Mouse (Mus musculus) hindbrain, postnatal 0 days (tissue): Measurements from ENCODE around the gene Zranb3. TPM values are rescaled to one million over a fixed set of nuclear protein-coding genes. Genes with fewer than 3 reads are reported as not detected.
"Not testable (repeated sequence)": the region's sequence is repeated elsewhere in the genome, so short reads cannot be mapped to it uniquely, and the experiment has no call there.

Experiments used
- ATAC-seq: fragments of 200-750 bp; cut with Nextera tagmentation; 2 replicates; pipeline ENCODE4 v1.8.0; 2017; ENCODE audit warnings: mild to moderate bottlenecking, moderate TSS enrichment, moderate library complexity
- DNase-seq: peaks from one replicate; pipeline ENCODE4 v3.0.0-alpha.2; 2015; ENCODE audit warnings: low spot score
- H3K27ac ChIP-seq: fragments of 300-500 bp; sonication (generic); 2 replicates; pipeline ENCODE4 v1.5.1; 2014; ENCODE audit warnings: mild to moderate bottlenecking
- H3K27me3 ChIP-seq: fragments of 300-500 bp; sonication (generic); 2 replicates; pipeline ENCODE4 v1.6.1; 2014; ENCODE audit warnings: low read length, mixed read lengths; ENCODE audit not compliant: insufficient read depth
- H3K36me3 ChIP-seq: fragments of 300-500 bp; sonication (generic); 2 replicates; pipeline ENCODE4 v1.6.1; 2014; ENCODE audit warnings: low read length, mixed read lengths; ENCODE audit not compliant: insufficient read depth
- H3K4me1 ChIP-seq: fragments of 300-500 bp; sonication (generic); 2 replicates; pipeline ENCODE4 v1.6.1; 2014; ENCODE audit warnings: antibody characterized with exemption, low read length, mixed read lengths; ENCODE audit not compliant: insufficient read depth
- H3K4me2 ChIP-seq: fragments of 300-500 bp; sonication (generic); 2 replicates; pipeline ENCODE4 v1.6.1; 2014; ENCODE audit warnings: low read depth, mild to moderate bottlenecking, low read length, moderate library complexity, mixed read lengths
- H3K4me3 ChIP-seq: fragments of 300-500 bp; sonication (generic); 2 replicates; pipeline ENCODE4 v1.5.1; 2014; ENCODE audit warnings: low read length
- H3K9ac ChIP-seq: fragments of 300-500 bp; sonication (generic); replicated peaks from 2 replicates; pipeline ENCODE4 v1.6.1; 2014; ENCODE audit warnings: mild to moderate bottlenecking, low read length, moderate library complexity, mixed read lengths
- H3K9me3 ChIP-seq: fragments of 300-500 bp; sonication (generic); 2 replicates; pipeline ENCODE4 v1.6.1; 2016; ENCODE audit warnings: low read length, mixed read lengths
- CTCF ChIP-seq: IDR thresholded peaks from 2 replicates; pipeline ENCODE4 v1.5.1; 2016; ENCODE audit warnings: antibody characterized with exemption, control low read depth, low read depth
- WGBS: fragments of 180-500 bp; shearing (Covaris S2); extraction: QIAGEN DNeasy Blood & Tissue Kit; methylation state at CpG from one replicate; pipeline ENCODE4 v1.1.7; 2014; 5-methylcytosine and 5-hydroxymethylcytosine counted together
- polyA plus RNA-seq: library from polyadenylated mRNA; unstranded; fragments of >200 nt; fragmentation: Nextera tagmentation; extraction: Ambion mirVana; gene quantifications from 2 replicates; pipeline ENCODE4 v1.2.1, GENCODE M21; 2015
- total RNA-seq: library from RNA; depleted of rRNA; stranded (reverse); fragments of >200 nt; gene quantifications from 2 replicates; pipeline ENCODE4 v1.2.3, GENCODE M21; 2014; rRNA removed

Zranb3 gene
- total RNA-seq, result 8.9 and 10.3 TPM in 2 replicates
- 3.4 and 3.8 TPM in 2 replicates for polyA plus RNA-seq

DNA sequence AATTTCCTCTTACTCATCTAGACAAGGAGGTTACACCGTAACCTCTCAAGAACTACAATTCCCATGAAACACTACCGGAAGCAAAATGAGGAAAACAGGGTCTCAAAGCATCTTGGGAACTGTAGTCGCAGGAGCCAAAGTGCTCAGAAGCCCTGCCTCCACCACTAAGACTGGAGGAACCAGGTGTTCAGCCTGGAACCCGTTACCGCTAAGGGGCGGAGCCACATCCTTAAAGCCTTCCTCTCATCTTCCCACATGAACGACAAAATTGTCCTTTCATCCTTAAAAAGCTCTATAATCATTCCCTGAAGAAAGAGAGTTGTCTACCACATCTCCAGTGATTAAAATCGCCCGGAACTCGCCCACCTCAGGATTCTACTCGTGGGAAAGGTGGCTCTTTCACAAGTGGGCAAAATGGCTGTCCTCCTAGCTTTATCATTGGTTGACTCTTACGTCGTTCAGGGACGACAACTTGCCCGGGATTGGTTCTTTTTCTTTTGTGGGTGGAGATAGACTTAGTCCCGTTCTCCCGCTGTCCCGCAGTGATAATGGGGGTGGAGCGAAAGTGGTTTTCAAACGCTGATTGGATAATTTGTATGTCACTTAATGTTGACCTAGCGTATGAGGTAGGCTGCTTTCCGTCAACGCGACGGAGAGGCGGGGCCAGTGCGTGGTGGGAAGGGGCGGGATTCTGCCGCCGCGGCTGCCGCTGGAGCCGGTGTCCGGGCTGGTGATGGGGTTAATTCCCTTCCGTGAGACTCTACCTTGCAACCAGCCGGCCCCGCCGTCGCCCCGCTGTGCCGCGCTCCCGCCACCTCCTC lies at the start of gene Zranb3, which contains the start of gene R3hdm1:
TSS of gene Zranb3 (minus strand) at position 407 of the 821 bp plus-strand sequence.
TSS of gene R3hdm1 (plus strand) at position 661 of the 821 bp plus-strand sequence.
- DNase-seq, result peak; percentile 99
- no peaks in the 10 kb centered on the region for H3K27me3 ChIP-seq
- peak within 1 kb of the TSS; percentile 94 for H3K9ac ChIP-seq
- H3K9me3 ChIP-seq, result no peaks in the 10 kb centered on the region
- H3K4me3 ChIP-seq, result peak within 1 kb of the TSS; percentile 97
- no peak for TF ChIP-seq CTCF
- H3K4me1 ChIP-seq, result no peaks in the 10 kb centered on the region; the same call in 1 of the 2 replicates
- H3K36me3 ChIP-seq, result no peaks in the 10 kb centered on the region
- under 1% methylated on average over 43 of the region's 43 CpGs for WGBS
- peak within 1 kb of the TSS; percentile 85 for H3K4me2 ChIP-seq
- peak; percentile 98 for ATAC-seq
- peak within 1 kb of the TSS; percentile 93 for H3K27ac ChIP-seq

- Histone ChIP-seq H3K4me2 (no peak overlapping the region), H3K27me3 (no peaks in the 10 kb centered on the region), H3K4me3 (no peak overlapping the region), H3K9ac (no peak overlapping the region), H3K4me1 (no peaks in the 10 kb centered on the region), H3K9me3 (no peaks in the 10 kb centered on the region), H3K27ac (no peak overlapping the region), H3K36me3 (no peaks in the 10 kb centered on the region)
- no peak for DNase-seq
- no peak for ATAC-seq
- no peak for TF ChIP-seq CTCF
Measured at GRCm38 (mm10) chr1:128141737-128142136, 38.9 kb upstream of the Zranb3 start.

DNA sequence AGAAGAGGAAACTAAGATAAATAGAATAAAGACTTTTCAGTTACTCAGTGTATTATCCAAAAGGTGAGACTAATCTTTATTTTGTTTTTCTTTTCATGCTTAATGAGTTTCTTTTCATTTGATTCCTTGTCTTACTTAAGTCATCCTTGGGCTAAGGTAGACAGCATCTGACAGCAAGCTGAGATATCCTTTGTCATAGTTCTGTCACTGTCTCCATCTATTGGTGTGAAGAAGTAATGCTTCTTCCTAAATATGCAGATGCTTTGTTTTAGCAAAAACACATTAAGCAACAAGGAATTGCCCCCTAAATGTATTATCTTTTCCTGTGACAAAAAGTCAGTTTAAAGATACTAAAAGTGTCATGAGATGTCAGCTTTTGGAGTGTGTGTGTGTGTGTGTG lies 38.2 kb upstream of the Zranb3 start:
- Histone ChIP-seq H3K9ac (no peak overlapping the region), H3K27ac (no peak overlapping the region), H3K4me3 (no peak overlapping the region), H3K4me1 (no peaks in the 10 kb centered on the region), H3K4me2 (no peak overlapping the region), H3K27me3 (no peaks in the 10 kb centered on the region), H3K36me3 (no peaks in the 10 kb centered on the region), H3K9me3 (no peaks in the 10 kb centered on the region)
- TF ChIP-seq CTCF, result peak; percentile 74
- ATAC-seq, result no peak
- peak; percentile 54 for DNase-seq

DNA sequence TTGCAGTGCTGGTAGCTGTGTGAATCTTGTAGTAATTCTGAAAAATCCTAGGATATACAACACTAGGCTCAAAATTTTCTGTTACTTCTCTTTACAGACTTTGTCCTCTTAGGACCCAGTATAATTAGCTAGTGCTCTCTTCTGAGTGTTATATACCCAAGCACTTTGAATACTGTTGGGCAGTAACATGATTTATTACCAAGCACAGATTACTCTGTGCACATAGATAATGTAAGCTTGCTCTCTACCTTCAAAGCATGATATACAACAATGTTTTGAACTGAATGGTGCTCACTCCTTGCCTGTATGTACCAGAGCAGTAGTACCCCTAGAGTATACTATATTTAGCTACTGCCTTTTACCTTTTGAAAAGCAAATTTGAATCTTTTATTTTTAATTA lies 33.4 kb upstream of the Zranb3 start:
- not testable (repeated sequence) for H3K9me3 ChIP-seq, H3K4me3 ChIP-seq, DNase-seq, H3K9ac ChIP-seq, H3K27ac ChIP-seq, H3K36me3 ChIP-seq, H3K4me1 ChIP-seq, H3K27me3 ChIP-seq, ATAC-seq, H3K4me2 ChIP-seq

DNA sequence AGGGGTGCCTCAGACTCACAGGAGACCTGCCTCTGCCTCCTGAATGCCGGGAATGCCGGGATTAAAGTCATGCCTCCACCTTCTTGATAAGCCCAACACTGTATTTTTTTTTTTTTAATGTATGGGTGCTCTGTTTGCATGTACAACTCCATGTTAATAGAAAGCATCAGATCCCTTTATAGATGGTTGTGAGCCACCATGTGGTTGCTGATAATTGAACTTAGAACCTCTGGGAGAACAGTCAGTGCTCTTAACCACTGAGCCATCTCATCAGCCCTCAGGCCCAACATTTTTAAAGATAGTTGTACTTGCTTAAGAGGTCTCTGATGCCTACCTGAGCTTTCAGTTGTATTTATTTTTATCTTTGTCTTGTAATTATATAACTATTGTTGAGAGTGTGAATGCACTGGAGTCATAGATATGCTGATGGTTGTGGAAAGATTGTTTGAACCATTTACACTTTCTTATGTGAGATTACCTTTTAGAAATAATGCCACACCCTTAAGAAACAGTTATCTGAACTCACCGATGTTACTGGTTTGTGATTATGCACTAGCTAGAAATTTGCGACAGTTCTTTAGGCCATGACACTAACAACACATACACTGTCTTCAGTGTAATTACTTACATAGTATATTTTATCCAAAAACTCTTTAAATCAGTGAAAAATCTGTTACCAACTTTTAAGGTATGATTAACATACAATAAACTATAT lies 18.2 kb upstream of the Zranb3 start:
- no peak for TF ChIP-seq CTCF
- DNase-seq (no peak), ATAC-seq (no peak)
- H3K9me3 ChIP-seq, result no peaks in the 10 kb centered on the region
- H3K4me1 ChIP-seq, result no peaks in the 10 kb centered on the region
- no peak overlapping the region for H3K9ac ChIP-seq
- no peak overlapping the region for H3K4me3 ChIP-seq
- no peak overlapping the region for H3K4me2 ChIP-seq
- 95% methylated on average over 4 of the region's 4 CpGs for WGBS
- no peaks in the 10 kb centered on the region for H3K27me3 ChIP-seq
- H3K27ac ChIP-seq, result no peak overlapping the region
- H3K36me3 ChIP-seq, result no peaks in the 10 kb centered on the region

GRCm38 (mm10) chr1:128103520-128104088 lies 757 bp upstream of the Zranb3 start:
- peak overlapping the region; percentile 97 for H3K4me3 ChIP-seq
- under 1% methylated on average over 40 of the region's 47 CpGs for WGBS
- no peaks in the 10 kb centered on the region for H3K9me3 ChIP-seq
- peak; percentile 58 for DNase-seq
- peak overlapping the region; percentile 94 for H3K9ac ChIP-seq
- TF ChIP-seq CTCF, result 0 out of 2 replicates have a peak, but pooled peaks have one; percentile 15
- no peaks in the 10 kb centered on the region; the same call in 1 of the 2 replicates for H3K4me1 ChIP-seq
- peak overlapping the region; percentile 85 for H3K4me2 ChIP-seq
- peak overlapping the region; percentile 92 for H3K27ac ChIP-seq
- peak; percentile 60 for ATAC-seq
- H3K36me3 ChIP-seq, result no peaks in the 10 kb centered on the region
- H3K27me3 ChIP-seq, result no peaks in the 10 kb centered on the region
